Mouse (Mus musculus) ovary, adult 18-20 months (tissue): ENCODE results near the gene Gm960.
A peak's percentile ranks its signal among the peaks of the same experiment; 100 is the strongest.

Source experiments
- DNase-seq: peaks from one replicate; pipeline ENCODE4 v3.0.0; 2022; ENCODE audit warnings: low spot score, mixed read lengths

The Gm960 gene

DNA sequence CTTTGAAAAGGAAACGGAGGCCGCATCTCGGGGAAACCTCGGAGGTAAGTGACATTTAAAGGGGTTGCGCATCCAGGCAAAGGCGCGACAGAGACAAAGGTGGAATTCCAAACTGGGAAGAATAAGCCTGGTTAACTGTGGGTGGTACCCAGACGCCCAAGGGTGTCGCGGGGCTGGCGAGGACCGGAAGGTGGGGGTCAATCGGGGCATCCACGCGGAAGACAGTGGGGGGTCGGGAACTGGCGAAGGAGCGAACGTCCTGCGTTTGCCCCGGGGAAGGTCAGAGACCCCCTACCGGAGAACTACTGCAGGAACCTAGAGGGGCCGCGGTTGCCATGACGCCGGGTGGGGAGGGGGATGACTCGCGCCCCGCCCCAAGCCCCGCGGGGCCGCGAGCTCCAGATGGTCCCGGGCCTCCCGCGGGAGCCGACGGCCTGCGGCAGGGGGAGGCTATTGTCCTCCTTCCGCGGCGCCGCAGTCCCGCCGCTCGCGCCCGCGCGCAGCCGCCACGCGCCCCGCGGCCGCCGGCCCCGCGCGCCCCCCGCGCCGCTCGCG, 13.2 kb upstream of the Gm960 start:
- DNase-seq: no peak

DNA sequence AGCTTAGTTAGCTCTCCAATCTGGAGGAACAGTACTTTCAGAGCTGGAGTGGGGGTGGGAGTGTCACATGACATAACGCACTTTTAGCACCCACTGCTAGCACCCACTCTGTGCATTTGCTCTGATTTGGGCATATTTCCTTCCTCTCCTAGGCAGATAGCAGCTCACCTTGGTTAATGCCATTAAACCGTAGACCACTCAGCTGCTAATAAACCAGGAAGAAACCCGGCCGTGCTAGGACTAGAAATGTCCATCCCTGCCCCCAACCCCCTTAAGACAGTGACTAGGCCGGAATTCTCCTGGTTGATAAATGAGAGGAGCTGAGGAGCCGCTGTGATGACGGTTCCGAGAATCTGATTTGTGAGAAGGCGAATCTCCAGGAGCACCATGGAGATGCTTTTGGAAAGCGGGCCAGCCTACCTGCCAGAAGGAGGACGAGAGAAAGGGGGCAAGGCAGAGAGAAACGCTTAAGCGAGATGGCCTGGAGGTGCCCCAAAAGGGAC, 12.7 kb upstream of the Gm960 start, which contains the start of gene Sptbn2:
Sptbn2 (plus strand) TSS at position 70 of the 503 bp plus-strand sequence.
- no peak for DNase-seq

- DNase-seq: no peak
Observed at GRCm38 (mm10) chr19:4708765-4709164, 10.3 kb upstream of the Gm960 start.

DNA sequence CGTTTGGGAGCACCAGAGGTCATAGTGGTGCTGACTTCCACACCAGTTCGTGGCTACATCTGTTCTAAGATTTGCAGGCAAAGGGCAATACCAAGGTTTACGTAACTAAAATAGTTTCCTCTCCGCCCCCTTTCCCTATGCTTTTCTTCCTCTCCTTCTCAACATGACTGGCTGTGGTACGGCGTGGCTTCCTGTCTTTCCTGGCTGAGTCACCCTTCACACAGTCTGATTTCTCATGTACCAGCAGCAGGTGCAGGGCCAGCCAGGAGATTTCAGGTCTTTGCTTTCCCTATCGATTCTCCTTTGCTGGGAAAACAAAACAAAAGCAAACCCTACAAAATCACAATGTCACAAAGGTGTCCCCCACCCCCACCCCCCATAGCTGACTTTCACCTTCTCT, 2.8 kb upstream of the Gm960 start:
- DNase-seq: no peak

DNA sequence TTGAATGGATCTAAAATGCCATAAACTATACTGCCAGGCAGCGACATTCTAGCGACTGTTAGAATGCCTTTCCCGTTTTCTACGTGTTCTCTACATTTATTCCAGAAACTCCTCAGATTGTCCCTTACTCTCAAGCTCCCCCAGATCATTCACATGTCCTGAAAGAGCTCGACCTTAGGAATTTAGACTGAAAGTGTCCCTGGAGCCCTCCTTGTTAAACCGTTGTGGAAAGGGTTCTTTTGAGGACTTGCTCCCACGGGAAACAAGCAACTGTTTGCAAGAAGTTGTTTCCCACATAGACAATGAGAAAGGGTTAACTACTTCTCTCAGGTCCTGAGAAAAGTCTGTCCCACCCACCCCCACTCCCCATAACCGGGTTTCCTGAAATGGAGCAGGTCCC, 2.2 kb upstream of the Gm960 start:
- no peak for DNase-seq

DNA sequence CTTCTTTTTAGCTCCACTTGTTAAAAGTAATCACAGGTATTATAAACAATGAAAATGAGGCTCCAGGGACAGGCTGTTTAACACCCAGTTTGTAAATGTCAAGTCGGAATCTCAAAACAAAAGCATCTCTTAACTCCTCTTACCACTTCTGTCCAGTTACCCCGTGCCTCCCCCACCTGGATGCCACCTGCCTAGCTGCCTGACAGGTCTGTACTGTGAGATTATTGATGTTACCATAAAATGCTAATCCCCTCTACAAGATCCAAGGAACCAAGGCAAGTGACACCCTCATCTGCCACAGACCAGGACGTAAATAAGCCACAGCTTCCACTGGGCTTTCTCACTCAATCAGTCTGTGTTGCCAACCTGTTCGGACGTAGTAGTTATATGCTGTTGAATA, 1.4 kb upstream of the Gm960 start:
- DNase-seq: no peak

- DNase-seq: no peak
Observed at GRCm38 (mm10) chr19:4698856-4699255, 388 bp upstream of the Gm960 start.

GRCm38 (mm10) chr19:4697721-4698120, 747 bp downstream of the Gm960 start:
- DNase-seq: no peak

DNA sequence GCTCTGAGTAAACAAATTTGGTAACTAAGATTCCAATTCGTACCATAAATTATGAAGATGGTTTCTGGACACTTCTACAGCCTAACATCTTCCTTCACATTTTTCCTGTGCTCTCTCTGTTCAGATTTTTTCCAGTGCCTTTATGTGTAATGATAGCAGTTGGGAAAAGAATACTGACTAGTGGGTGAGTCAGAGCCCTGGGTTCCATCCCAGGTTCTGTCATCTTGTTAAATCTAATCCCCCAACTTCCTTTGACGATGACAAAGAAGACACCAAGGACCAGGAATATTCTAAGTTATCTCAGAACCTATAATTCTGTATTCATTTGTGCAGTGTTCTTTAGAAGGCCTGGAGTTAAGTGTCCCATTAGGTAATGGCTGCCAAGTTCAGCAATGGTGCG, 1.3 kb downstream of the Gm960 start:
- no peak for DNase-seq

GRCm38 (mm10) chr19:4694346-4694745, 4.1 kb downstream of the Gm960 start:
- DNase-seq: no peak

DNA sequence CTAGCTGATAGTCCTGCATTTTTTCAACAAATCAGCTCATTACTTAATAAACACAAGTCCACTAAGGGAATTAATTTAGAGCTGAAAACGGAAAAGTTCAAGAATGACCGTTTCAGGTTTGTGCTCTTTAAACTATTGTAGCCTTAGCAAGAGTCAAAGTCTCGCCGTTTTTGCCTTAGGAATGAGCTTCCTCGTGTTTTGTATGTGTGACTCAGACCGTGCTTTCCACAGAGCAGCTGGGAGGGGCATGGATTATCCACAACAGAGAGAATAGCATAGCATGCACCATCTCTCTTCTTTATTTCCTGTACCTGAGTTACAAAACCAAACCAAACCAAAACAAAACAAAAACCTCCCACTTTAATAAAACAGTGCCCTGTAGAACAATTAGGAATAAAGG, 26.1 kb downstream of the Gm960 start:
- no peak for DNase-seq

GRCm38 (mm10) chr19:4670776-4671175, 27.7 kb downstream of the Gm960 start:
- DNase-seq: no peak

DNA sequence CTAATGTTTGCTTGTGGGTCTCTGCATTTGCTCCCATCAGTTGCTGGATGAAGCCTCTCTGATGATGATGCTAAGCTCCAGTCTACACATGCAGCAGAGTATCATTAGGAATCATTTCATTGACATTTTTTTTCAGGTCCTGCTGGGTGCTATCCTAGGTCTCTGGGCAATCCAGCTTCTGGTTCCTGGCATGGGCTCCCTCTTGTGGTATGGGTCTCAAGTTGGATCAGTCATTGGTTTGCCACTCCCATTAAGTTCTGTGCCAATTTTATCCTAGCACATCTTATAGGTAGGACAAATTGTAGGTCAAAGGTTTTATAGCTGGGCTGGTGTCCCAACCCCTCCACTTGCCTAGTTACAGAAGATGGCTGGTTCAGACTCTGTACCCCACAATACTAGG, 31.7 kb downstream of the Gm960 start:
- no peak for DNase-seq

GRCm38 (mm10) chr19:4658156-4658555, 40.3 kb downstream of the Gm960 start:
- no peak for DNase-seq

- DNase-seq: no peak
Observed at GRCm38 (mm10) chr19:4646917-4647492, 51.5 kb downstream of the Gm960 start.

GRCm38 (mm10) chr19:4644271-4644670, 54.2 kb downstream of the Gm960 start:
- no peak for DNase-seq

GRCm38 (mm10) chr19:4635986-4636385, 62.5 kb downstream of the Gm960 start:
- DNase-seq: no peak

GRCm38 (mm10) chr19:4628819-4629218, 69.6 kb downstream of the Gm960 start:
- DNase-seq: no peak

- DNase-seq: no peak
Observed at GRCm38 (mm10) chr19:4625829-4626535, 72.5 kb downstream of the Gm960 start.

DNA sequence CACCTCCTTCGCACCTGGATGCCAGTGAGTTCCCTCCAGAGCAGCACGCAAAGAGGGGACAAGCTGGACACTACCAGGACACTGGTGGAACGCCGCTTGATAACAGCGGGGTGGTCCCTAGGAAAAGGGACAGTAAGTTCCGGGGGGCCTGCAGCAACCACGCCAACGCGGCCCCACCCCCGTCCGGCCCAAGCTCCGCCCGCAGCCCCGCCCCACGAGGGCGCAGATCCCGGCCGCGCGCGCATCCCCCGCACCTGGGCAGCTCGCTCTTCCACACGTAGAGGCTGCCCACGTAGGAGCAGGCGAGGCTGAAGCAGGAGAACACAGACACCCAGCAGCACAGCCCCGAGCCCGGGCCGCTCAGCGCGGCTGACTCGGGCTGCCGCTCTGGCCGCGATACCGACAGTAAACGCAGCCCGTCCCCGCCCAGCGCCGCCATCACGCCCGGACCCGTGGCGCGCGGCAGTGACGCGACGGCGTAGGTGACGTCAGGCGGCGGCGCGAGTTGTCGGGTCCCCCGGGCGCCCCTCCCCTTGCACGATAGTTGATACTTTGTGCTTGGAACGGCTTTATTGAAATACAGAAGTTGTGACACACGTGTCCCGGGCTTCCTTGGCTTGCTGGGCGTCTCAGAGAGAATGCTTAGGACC, 73.2 kb downstream of the Gm960 start, which contains the start of gene Rce1:
Rce1 (minus strand) TSS at position 463 of the 650 bp plus-strand sequence.
- peak; percentile 74 for DNase-seq

DNA sequence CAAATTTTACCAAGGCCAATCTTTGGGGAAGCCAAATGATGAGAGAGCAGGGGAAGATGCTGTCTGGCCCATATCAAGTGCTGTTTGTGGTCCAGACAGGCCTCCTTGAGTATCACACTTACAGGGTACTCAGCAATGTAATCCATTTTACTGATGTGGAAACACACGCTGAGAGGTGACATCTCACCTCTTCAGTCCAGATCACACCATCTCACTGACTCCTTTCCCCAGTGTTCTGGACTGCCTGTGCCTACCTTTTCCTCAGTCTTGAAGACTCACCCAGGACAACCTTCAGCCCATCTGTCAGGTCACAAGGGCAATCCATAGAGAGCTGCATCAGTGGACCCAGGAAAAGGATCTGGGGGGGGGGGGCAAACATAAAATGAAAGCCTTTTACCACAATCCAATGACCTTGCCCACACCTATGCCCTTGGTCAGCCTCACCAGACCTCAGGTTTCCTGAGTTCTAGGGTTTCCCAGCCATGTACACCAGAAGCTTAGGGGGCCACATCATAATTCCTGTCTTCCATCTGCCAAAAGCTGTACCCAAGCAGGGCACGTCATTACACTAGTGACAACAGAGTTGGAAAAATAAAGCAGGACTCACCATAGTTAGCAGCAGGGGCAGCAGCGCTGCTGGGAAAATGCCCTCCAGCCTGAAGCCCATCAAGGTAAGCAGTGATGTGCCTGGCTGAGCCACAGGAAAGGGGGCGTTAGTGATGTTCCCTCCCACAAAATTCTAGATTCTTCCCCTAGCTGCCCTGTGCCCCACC, 73.9 kb downstream of the Gm960 start:
- DNase-seq: no peak

DNA sequence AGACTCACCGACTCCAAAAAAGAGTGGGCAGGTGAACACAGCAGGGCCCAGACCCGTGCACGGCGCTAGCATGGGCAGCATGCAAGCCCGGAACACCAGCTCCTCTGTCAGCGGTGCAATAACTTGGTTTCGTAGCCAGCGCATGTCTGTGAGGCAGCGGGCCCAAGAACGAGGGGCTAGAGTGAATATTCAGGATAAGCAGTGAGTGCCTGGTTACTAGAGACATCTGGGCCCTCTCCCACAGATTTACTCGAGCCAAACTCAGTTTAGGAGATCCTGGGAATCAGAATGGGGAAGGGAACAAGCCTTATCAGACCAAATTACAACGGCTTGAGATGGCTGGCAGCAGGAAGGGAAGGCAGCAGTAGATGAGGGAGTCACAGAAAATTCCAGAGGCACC, 74.5 kb downstream of the Gm960 start:
- no peak for DNase-seq
